Mouse (Mus musculus) neural tube, embryonic 12.5 days (tissue): ENCODE results near the gene Zfyve1. TPM values are rescaled to one million over a fixed set of nuclear protein-coding genes. Genes with fewer than 3 reads are reported as not detected.

ENCODE experiments used
- ATAC-seq: fragments of 200-750 bp; cut with Nextera tagmentation; 2 replicates; pipeline ENCODE4 v1.8.0; 2017; ENCODE audit warnings: low read depth, mild to moderate bottlenecking, moderate TSS enrichment, moderate library complexity; ENCODE audit not compliant: low FRiP score
- H3K27ac ChIP-seq: fragments of 300-500 bp; sonication (generic); 2 replicates; pipeline ENCODE4 v1.5.1; 2016
- H3K27me3 ChIP-seq: fragments of 300-500 bp; sonication (generic); replicated peaks from 2 replicates; pipeline ENCODE4 v1.6.1; 2016; ENCODE audit warnings: mild to moderate bottlenecking
- H3K36me3 ChIP-seq: fragments of 300-500 bp; sonication (generic); 2 replicates; pipeline ENCODE4 v1.6.1; 2016; ENCODE audit warnings: mild to moderate bottlenecking
- H3K4me1 ChIP-seq: fragments of 300-500 bp; sonication (generic); 2 replicates; pipeline ENCODE4 v1.6.1; 2016
- H3K4me2 ChIP-seq: fragments of 300-500 bp; sonication (generic); replicated peaks from 2 replicates; pipeline ENCODE4 v1.6.1; 2016; ENCODE audit warnings: mild to moderate bottlenecking
- H3K4me3 ChIP-seq: fragments of 300-500 bp; sonication (generic); 2 replicates; pipeline ENCODE4 v1.5.1; 2016
- H3K9ac ChIP-seq: fragments of 300-500 bp; sonication (generic); 2 replicates; pipeline ENCODE4 v1.6.1; 2016; ENCODE audit warnings: mild to moderate bottlenecking
- H3K9me3 ChIP-seq: fragments of 300-500 bp; sonication (generic); 2 replicates; pipeline ENCODE4 v1.6.1; 2016; ENCODE audit warnings: mild to moderate bottlenecking
- WGBS: fragments of 180-500 bp; shearing (Covaris S2); methylation state at CpG from one replicate; pipeline ENCODE4 v1.1.7; 2016; 5-methylcytosine and 5-hydroxymethylcytosine counted together
- polyA plus RNA-seq: library from polyadenylated mRNA; unstranded; fragments of >200 nt; fragmentation: Nextera tagmentation; extraction: Ambion mirVana; gene quantifications from 2 replicates; pipeline ENCODE4 v1.2.1, GENCODE M21; 2016

Gene Zfyve1
- polyA plus RNA-seq, 1 experiment from 2014 or later = 34.7 TPM

GRCm38 (mm10) chr12:83514216-83514615 is 82.8 kb downstream of the Zfyve1 start:
- no peak for ATAC-seq

GRCm38 (mm10) chr12:83513185-83513584 is 83.8 kb downstream of the Zfyve1 start:
- no peaks in the 10 kb centered on the region for H3K27me3 ChIP-seq
- no peaks in the 10 kb centered on the region for H3K36me3 ChIP-seq
- ATAC-seq = no peak
- H3K9me3 ChIP-seq = no peaks in the 10 kb centered on the region
- H3K4me1 ChIP-seq = 0 out of 2 replicates have a peak, but pooled peaks cover 8% of the 10 kb centered on the region
- H3K4me2 ChIP-seq = no peak overlapping the region
- WGBS = 40% methylated on average over 5 of the region's 5 CpGs
- H3K4me3 ChIP-seq = no peak overlapping the region
- no peak overlapping the region for H3K27ac ChIP-seq
- H3K9ac ChIP-seq = no peak overlapping the region

More at GRCm38 (mm10) chr12:83514216-83514615, 82.8 kb downstream of the Zfyve1 start:
- Histone ChIP-seq H3K4me3 (no peak overlapping the region), H3K36me3 (no peaks in the 10 kb centered on the region), H3K27me3 (no peaks in the 10 kb centered on the region), H3K4me2 (no peak overlapping the region), H3K9ac (no peak overlapping the region), H3K27ac (no peak overlapping the region), H3K9me3 (no peaks in the 10 kb centered on the region), H3K4me1 (0 out of 2 replicates have a peak, but pooled peaks cover 8% of the 10 kb centered on the region)
- WGBS = 55% methylated on average over 4 of the region's 4 CpGs

DNA sequence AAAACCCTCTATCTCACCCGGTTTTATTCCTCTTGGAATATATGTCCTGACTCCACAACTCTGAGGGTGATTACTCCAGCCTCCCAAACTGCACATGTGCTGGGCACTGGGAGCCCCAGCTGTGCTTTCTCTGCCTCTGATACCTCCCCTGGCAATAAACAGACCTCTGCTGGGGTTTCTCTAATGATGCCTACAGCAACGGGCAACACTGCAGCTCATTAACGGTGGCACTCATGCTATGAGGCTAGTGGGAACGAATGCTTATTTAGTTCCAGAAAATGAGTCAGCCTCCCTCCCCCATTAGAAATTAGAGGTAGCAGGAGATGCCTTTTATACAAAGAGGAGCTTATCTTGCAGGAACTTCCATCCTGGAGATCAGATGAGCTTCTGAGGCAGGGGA is 84.2 kb downstream of the Zfyve1 start:
- ATAC-seq = no peak
- H3K4me2 ChIP-seq = no peak overlapping the region
- H3K4me1 ChIP-seq = 0 out of 2 replicates have a peak, but pooled peaks cover 8% of the 10 kb centered on the region
- no peak overlapping the region for H3K9ac ChIP-seq
- H3K27ac ChIP-seq = no peak overlapping the region
- WGBS = 19% methylated on average over 4 of the region's 4 CpGs
- no peak overlapping the region for H3K4me3 ChIP-seq
- H3K9me3 ChIP-seq = no peaks in the 10 kb centered on the region
- H3K27me3 ChIP-seq = no peaks in the 10 kb centered on the region
- H3K36me3 ChIP-seq = no peaks in the 10 kb centered on the region

GRCm38 (mm10) chr12:83510586-83510985 is 86.4 kb downstream of the Zfyve1 start:
- ATAC-seq = no peak

DNA sequence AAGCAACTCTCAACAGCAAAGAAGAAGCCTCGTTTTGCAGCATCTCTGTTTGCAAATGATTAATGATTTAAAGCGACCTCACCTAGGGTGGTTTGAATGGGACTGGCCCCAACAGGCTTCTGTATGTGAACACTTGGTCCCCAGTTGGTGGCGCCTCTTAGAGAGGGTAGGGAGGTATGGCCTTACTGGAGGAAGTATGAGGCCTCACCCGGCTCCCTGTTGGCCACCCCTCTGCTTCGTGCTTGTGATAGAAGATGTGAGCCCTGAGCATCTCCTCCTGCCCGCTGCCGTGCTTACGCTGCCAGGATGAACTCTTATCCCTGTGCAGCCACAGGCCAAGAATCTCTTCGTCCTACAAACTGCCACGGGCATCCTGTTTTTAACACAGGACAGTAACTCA is 90.5 kb downstream of the Zfyve1 start:
- Histone ChIP-seq H3K27ac (no peak overlapping the region), H3K36me3 (no peaks in the 10 kb centered on the region), H3K4me3 (no peak overlapping the region), H3K9me3 (no peaks in the 10 kb centered on the region), H3K4me1 (no peaks in the 10 kb centered on the region), H3K4me2 (no peak overlapping the region), H3K9ac (no peak overlapping the region), H3K27me3 (no peaks in the 10 kb centered on the region)
- ATAC-seq = no peak
- WGBS = 80% methylated on average over 10 of the region's 10 CpGs

More at GRCm38 (mm10) chr12:83510586-83510985, 86.4 kb downstream of the Zfyve1 start:
- Histone ChIP-seq H3K4me3 (no peak overlapping the region), H3K9ac (no peak overlapping the region), H3K4me1 (0 out of 2 replicates have a peak, but pooled peaks cover 8% of the 10 kb centered on the region), H3K36me3 (no peaks in the 10 kb centered on the region), H3K27me3 (no peaks in the 10 kb centered on the region), H3K27ac (no peak overlapping the region), H3K9me3 (no peaks in the 10 kb centered on the region), H3K4me2 (no peak overlapping the region)
- WGBS = 84% methylated on average over 5 of the region's 5 CpGs

- H3K36me3 ChIP-seq = no peaks in the 10 kb centered on the region
- H3K9me3 ChIP-seq = no peaks in the 10 kb centered on the region
- 7% methylated on average over 9 of the region's 9 CpGs for WGBS
- no peak for ATAC-seq
- no peak overlapping the region for H3K27ac ChIP-seq
- H3K4me2 ChIP-seq = no peak overlapping the region
- no peak overlapping the region for H3K9ac ChIP-seq
- H3K27me3 ChIP-seq = no peaks in the 10 kb centered on the region
- H3K4me3 ChIP-seq = no peak overlapping the region
- no peaks in the 10 kb centered on the region for H3K4me1 ChIP-seq
Observed at GRCm38 (mm10) chr12:83502190-83502589, 94.8 kb downstream of the Zfyve1 start.

GRCm38 (mm10) chr12:83499256-83499655 is 97.8 kb downstream of the Zfyve1 start:
- no peaks in the 10 kb centered on the region for H3K4me1 ChIP-seq
- WGBS = 77% methylated on average over 5 of the region's 5 CpGs
- H3K4me3 ChIP-seq = no peak overlapping the region
- no peak for ATAC-seq
- H3K4me2 ChIP-seq = no peak overlapping the region
- H3K36me3 ChIP-seq = no peaks in the 10 kb centered on the region
- no peak overlapping the region for H3K9ac ChIP-seq
- no peaks in the 10 kb centered on the region for H3K27me3 ChIP-seq
- H3K9me3 ChIP-seq = no peaks in the 10 kb centered on the region
- H3K27ac ChIP-seq = no peak overlapping the region

- Histone ChIP-seq H3K9me3 (no peaks in the 10 kb centered on the region), H3K36me3 (no peaks in the 10 kb centered on the region), H3K27me3 (no peaks in the 10 kb centered on the region), H3K4me2 (no peak overlapping the region), H3K9ac (no peak overlapping the region), H3K4me3 (no peak overlapping the region), H3K4me1 (no peaks in the 10 kb centered on the region), H3K27ac (no peak overlapping the region)
- no peak for ATAC-seq
- 82% methylated on average over 3 of the region's 3 CpGs for WGBS
Observed at GRCm38 (mm10) chr12:83497959-83498358, 99.1 kb downstream of the Zfyve1 start.

- no peaks in the 10 kb centered on the region for H3K9me3 ChIP-seq
- WGBS = 94% methylated on average over 6 of the region's 6 CpGs
Observed at GRCm38 (mm10) chr12:83496736-83497135, 100.3 kb downstream of the Zfyve1 start.

More at GRCm38 (mm10) chr12:83496736-83497135, 100.3 kb downstream of the Zfyve1 start:
- Histone ChIP-seq H3K27me3 (no peaks in the 10 kb centered on the region), H3K27ac (no peak overlapping the region), H3K4me3 (no peak overlapping the region), H3K4me2 (no peak overlapping the region), H3K36me3 (no peaks in the 10 kb centered on the region), H3K9ac (no peak overlapping the region), H3K4me1 (no peaks in the 10 kb centered on the region)
- ATAC-seq = no peak

Other genes starting within 250 kb of the Zfyve1 start
- gene Dpf3, start 109.5 kb downstream of the Zfyve1 start, polyA plus RNA-seq = 17.4 and 22.8 TPM in 2 replicates
- 30.1 and 30.2 TPM in 2 replicates for gene Dcaf4, start 76.8 kb downstream of the Zfyve1 start, polyA plus RNA-seq
- 264 and 272 TPM in 2 replicates for gene Rbm25, start 34.0 kb upstream of the Zfyve1 start, polyA plus RNA-seq
- 69.5 and 77.0 TPM in 2 replicates for gene Psen1, start 90.9 kb upstream of the Zfyve1 start, polyA plus RNA-seq
- 0.09 and 0.17 TPM in 2 replicates for gene Papln, start 166.4 kb upstream of the Zfyve1 start, polyA plus RNA-seq